Mouse (Mus musculus) hindbrain, embryonic 13.5 days (tissue): Measurements from ENCODE around the gene Csn1s2a. TPM values are rescaled to one million over a fixed set of nuclear protein-coding genes. Genes with fewer than 3 reads are reported as not detected.
"Not testable (repeated sequence)": the region's sequence is repeated elsewhere in the genome, so short reads cannot be mapped to it uniquely, and the experiment has no call there.

Experiments used
- ATAC-seq: fragments of 200-750 bp; cut with Nextera tagmentation; 2 replicates; pipeline ENCODE4 v1.8.0; 2017; ENCODE audit warnings: moderate TSS enrichment; ENCODE audit not compliant: low FRiP score
- H3K27ac ChIP-seq: fragments of 300-500 bp; sonication (generic); 2 replicates; pipeline ENCODE4 v1.5.1; 2015; ENCODE audit warnings: inconsistent platforms, mild to moderate bottlenecking, moderate library complexity
- H3K27me3 ChIP-seq: fragments of 300-500 bp; sonication (generic); 2 replicates; pipeline ENCODE4 v1.6.1; 2015; ENCODE audit warnings: mild to moderate bottlenecking, inconsistent platforms
- H3K36me3 ChIP-seq: fragments of 300-500 bp; sonication (generic); 2 replicates; pipeline ENCODE4 v1.6.1; 2015; ENCODE audit warnings: mild to moderate bottlenecking, inconsistent platforms
- H3K4me1 ChIP-seq: fragments of 300-500 bp; sonication (generic); replicated peaks from 2 replicates; pipeline ENCODE4 v1.6.1; 2015; ENCODE audit warnings: inconsistent platforms
- H3K4me2 ChIP-seq: fragments of 300-500 bp; sonication (generic); 2 replicates; pipeline ENCODE4 v1.6.1; 2015; ENCODE audit warnings: inconsistent platforms, mild to moderate bottlenecking, moderate library complexity
- H3K4me3 ChIP-seq: fragments of 300-500 bp; sonication (generic); 2 replicates; pipeline ENCODE4 v1.5.1; 2015; ENCODE audit warnings: mild to moderate bottlenecking, inconsistent platforms
- H3K9ac ChIP-seq: fragments of 300-500 bp; sonication (generic); 2 replicates; pipeline ENCODE4 v1.6.1; 2015; ENCODE audit warnings: mild to moderate bottlenecking, inconsistent platforms
- H3K9me3 ChIP-seq: fragments of 300-500 bp; sonication (generic); 2 replicates; pipeline ENCODE4 v1.6.1; 2016; ENCODE audit warnings: inconsistent platforms
- WGBS: fragments of 180-500 bp; shearing (Covaris S2); methylation state at CpG from one replicate; pipeline ENCODE4 v1.1.7; 2015; 5-methylcytosine and 5-hydroxymethylcytosine counted together
- polyA plus RNA-seq: library from polyadenylated mRNA; unstranded; fragments of >200 nt; fragmentation: Nextera tagmentation; extraction: Ambion mirVana; gene quantifications from 2 replicates; pipeline ENCODE4 v1.2.1, GENCODE M21; 2015

The Csn1s2a gene
- polyA plus RNA-seq, result not detected in 2 replicates

DNA sequence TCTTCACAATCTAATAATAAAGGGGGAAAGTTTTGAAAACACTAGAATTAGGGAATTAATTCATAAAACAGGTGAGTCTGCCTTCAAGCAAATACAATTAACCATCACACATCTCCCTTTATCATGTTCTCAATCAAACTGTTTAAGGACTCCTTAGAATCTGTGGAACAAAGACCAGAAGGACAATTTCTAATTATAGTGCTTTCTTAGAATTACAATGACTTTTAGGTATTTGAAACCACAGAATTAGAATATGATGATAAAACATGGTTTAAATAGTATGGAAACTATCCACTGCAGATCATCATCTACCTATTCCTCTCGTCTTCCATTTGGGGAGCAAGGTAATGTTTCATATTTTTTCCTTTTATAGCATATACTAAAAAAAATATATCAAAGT, at the start of gene Csn1s2a:
TSS of gene Csn1s2a (plus strand) at position 301 of the 400 bp plus-strand sequence.
- WGBS, result 94% methylated on average over 1 of the region's 1 CpGs
- H3K36me3 ChIP-seq, result no peaks in the 10 kb centered on the region
- no peak within 1 kb of the TSS for H3K27ac ChIP-seq
- ATAC-seq, result no peak
- no peaks in the 10 kb centered on the region for H3K9me3 ChIP-seq
- H3K27me3 ChIP-seq, result no peaks in the 10 kb centered on the region
- H3K4me1 ChIP-seq, result no peaks in the 10 kb centered on the region
- H3K4me3 ChIP-seq, result no peak within 1 kb of the TSS
- H3K9ac ChIP-seq, result no peak within 1 kb of the TSS
- no peak within 1 kb of the TSS for H3K4me2 ChIP-seq

DNA sequence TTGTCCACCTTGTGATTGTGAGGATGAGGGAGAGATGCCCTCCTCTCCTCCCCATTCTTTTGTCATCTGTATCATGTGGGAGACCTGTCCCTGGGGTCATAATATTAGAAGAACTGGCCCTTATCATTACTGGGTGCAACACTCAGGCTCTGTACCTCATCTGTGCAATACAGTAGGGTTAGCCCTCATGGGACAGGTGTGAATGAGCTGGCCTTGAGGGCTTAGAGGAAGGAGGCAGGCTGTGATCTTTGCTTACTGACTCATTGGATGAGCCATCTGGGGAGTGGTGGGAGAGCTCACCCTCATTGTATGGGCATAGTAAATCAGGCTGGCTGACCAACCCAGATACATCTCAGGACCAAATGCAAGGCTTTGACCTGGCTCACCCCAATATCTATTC, 39.5 kb upstream of the Csn1s2a start:
- no peaks in the 10 kb centered on the region for H3K27me3 ChIP-seq
- H3K27ac ChIP-seq, result no peak overlapping the region
- no peaks in the 10 kb centered on the region for H3K36me3 ChIP-seq
- no peak overlapping the region for H3K4me2 ChIP-seq
- H3K4me3 ChIP-seq, result no peak overlapping the region
- H3K9ac ChIP-seq, result no peak overlapping the region
- H3K4me1 ChIP-seq, result no peaks in the 10 kb centered on the region
- H3K9me3 ChIP-seq, result no peaks in the 10 kb centered on the region
- ATAC-seq, result no peak

DNA sequence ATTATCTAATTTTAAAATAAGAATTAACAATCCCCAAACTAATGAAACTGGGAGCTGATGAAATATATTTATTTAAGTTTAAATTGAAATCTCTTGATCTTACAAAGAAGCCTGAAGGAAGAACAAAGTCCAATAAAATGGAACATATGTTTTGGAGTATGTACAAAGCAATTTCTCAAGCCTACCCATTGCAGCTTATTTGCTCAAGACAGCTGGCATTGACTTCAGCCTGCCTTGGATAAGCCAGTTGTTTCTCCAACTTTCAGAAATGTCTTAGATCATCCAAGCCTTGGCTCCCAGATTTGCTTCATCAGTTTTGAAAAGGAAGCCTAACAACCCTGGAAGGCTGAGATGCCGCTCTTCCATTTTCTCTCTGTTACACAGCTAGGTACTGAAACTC, 20.9 kb upstream of the Csn1s2a start:
- H3K9me3 ChIP-seq, result no peaks in the 10 kb centered on the region
- H3K4me1 ChIP-seq, result no peaks in the 10 kb centered on the region
- no peak overlapping the region for H3K4me3 ChIP-seq
- no peak overlapping the region for H3K4me2 ChIP-seq
- H3K27ac ChIP-seq, result no peak overlapping the region
- H3K27me3 ChIP-seq, result no peaks in the 10 kb centered on the region
- ATAC-seq, result no peak
- no peaks in the 10 kb centered on the region for H3K36me3 ChIP-seq
- no peak overlapping the region for H3K9ac ChIP-seq
- WGBS, result 90% methylated on average over 1 of the region's 1 CpGs

DNA sequence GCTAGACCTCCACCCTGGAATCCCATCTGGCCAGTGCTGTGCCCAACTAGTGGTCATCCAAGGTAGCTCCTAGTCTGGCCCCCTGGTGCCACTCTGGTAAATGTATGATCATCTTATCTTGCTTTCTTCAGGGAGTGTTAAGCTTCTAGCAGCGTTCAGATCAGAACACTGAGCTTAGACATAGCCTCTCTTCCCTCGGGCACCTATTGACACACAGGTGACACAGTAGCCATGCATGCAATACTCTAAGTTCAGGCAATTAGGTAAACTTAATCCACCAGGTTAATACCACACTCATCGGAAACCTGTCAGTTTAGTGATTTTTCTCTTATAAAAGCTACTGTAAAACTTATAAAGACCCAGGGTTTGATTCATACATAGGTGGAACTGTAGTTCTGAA, 9.8 kb upstream of the Csn1s2a start:
- ATAC-seq, result no peak
- Histone ChIP-seq H3K36me3 (no peaks in the 10 kb centered on the region), H3K27ac (no peak overlapping the region), H3K9me3 (no peaks in the 10 kb centered on the region), H3K27me3 (no peaks in the 10 kb centered on the region), H3K4me2 (no peak overlapping the region), H3K9ac (no peak overlapping the region), H3K4me3 (no peak overlapping the region), H3K4me1 (no peaks in the 10 kb centered on the region)
- WGBS, result 89% methylated on average over 3 of the region's 3 CpGs

DNA sequence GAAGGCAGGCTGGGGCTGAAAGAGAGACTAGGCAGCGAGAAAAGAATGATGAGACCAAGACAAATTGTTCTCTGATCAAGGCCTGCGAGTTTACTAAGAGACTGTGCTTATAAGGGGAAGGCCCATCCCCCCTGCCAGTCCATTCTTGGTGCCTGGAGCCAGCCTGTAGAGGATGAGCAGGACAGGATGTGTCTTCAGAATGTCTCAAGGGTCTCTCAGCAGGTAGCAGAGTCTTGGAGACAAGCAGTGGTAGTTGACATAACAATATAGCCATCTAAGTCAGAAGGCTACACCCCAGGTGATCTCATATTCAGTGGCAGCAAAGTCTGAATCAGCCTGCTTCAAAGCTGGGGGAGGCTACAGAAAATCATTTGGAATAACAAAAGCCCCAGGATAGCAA, 2.2 kb upstream of the Csn1s2a start:
- 25% methylated on average over 2 of the region's 2 CpGs for WGBS
- H3K4me1 ChIP-seq, H3K9ac ChIP-seq, ATAC-seq, H3K27ac ChIP-seq, H3K4me2 ChIP-seq, H3K4me3 ChIP-seq, H3K36me3 ChIP-seq, H3K9me3 ChIP-seq, H3K27me3 ChIP-seq: not testable (repeated sequence)

DNA sequence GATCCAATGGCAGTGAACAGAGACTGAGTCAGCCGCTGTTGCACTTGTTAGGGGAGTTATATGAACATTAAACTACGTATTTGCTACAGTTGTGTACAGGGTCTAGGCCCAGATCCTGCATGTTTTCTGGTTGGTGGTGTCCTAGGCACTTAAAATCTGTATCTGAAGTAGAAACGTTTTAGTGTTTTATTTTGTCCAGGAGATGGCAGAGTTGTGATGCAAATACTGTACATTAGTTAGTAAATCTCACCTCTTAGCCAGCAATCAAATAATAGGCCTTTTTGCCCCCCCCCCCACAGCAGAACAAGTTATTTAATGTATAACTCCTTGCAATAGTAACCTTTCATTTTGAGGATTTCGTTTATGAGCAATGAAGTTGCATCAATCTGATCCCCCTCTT, 8.4 kb downstream of the Csn1s2a start:
- Histone ChIP-seq H3K27me3 (no peaks in the 10 kb centered on the region), H3K4me3 (no peak overlapping the region), H3K4me2 (no peak overlapping the region), H3K36me3 (no peaks in the 10 kb centered on the region), H3K4me1 (no peaks in the 10 kb centered on the region), H3K27ac (no peak overlapping the region), H3K9ac (no peak overlapping the region), H3K9me3 (no peaks in the 10 kb centered on the region)
- no peak for ATAC-seq
- WGBS, result 68% methylated on average over 4 of the region's 4 CpGs

DNA sequence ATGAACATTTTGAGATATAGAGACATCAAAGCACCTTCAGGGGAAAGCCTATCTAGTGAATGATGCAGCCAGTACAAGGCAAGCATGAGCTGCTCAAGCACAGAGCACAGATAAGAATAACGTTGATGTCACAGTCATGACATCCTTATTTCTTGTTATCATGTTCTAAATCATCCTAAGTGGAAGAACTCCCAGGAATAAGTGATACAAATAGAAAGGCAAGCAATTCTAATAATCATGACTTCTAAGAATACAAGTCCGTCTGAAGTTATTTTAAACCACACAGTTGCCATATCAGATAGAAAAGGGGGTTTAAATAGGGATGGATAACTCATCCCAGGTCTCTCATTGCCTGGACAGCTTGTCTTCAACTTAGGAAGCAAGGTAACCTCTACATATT, 33.4 kb downstream of the Csn1s2a start, which contains the start of gene Csn1s2b:
TSS of gene Csn1s2b (plus strand) at position 301 of the 400 bp plus-strand sequence.
- H3K36me3 ChIP-seq, result no peaks in the 10 kb centered on the region
- WGBS, result 79% methylated on average over 2 of the region's 2 CpGs

DNA sequence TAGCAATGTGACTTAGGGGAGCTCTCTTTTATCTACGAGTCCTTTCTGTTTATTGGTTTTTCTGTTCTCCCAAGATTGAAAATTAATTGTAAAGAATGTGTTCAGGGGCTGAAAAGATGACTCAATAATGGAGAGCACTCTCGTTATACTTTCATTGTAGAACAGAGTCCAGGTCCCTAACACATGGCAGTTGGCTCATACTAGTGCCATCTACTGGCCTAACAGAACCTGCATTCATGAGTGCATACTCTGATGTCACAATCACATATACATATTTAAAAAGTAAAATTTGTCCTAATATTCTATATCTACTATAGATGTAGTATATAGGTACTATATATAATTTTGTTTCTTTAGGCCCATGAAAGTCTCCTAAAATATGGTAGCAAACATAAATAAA, 34.9 kb downstream of the Csn1s2a start:
- Histone ChIP-seq H3K4me2 (no peak overlapping the region), H3K36me3 (no peaks in the 10 kb centered on the region), H3K27ac (no peak overlapping the region), H3K4me1 (no peaks in the 10 kb centered on the region), H3K9ac (no peak overlapping the region), H3K9me3 (no peaks in the 10 kb centered on the region), H3K27me3 (no peaks in the 10 kb centered on the region), H3K4me3 (no peak overlapping the region)
- ATAC-seq, result no peak
- 66% methylated on average over 2 of the region's 2 CpGs for WGBS

More for the DNA sequence above, 33.4 kb downstream of the Csn1s2a start, which contains the start of gene Csn1s2b:
- no peaks in the 10 kb centered on the region for H3K4me1 ChIP-seq
- no peak within 1 kb of the TSS for H3K27ac ChIP-seq
- H3K4me3 ChIP-seq, result no peak within 1 kb of the TSS
- H3K9me3 ChIP-seq, result no peaks in the 10 kb centered on the region
- no peaks in the 10 kb centered on the region for H3K27me3 ChIP-seq
- ATAC-seq, result no peak
- no peak within 1 kb of the TSS for H3K4me2 ChIP-seq
- no peak within 1 kb of the TSS for H3K9ac ChIP-seq

DNA sequence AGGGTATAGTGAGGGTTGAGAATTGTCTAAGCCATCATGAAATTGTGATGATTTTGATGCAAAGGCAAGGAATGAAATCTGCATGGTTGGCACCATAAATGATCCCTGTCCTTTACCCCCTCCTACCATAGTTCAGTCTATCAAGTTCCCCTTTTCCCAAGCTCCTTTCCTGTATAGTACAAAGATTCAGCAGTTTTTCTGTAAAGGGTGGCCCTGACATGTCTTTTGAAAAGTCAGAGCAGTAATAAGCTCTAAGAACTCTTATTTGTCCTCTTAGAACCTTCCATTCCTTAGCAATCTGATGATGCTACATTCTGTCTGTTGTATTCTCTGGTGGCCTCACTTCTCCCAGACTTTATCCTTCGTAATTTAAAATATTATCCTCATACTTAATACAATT, 51.0 kb downstream of the Csn1s2a start, which contains the start of gene Prr27:
TSS of gene Prr27 (plus strand) at position 301 of the 400 bp plus-strand sequence.
- H3K4me2 ChIP-seq, result no peak within 1 kb of the TSS
- H3K36me3 ChIP-seq, result no peaks in the 10 kb centered on the region
- 83% methylated on average over 1 of the region's 1 CpGs for WGBS
- no peak within 1 kb of the TSS for H3K9ac ChIP-seq
- no peak within 1 kb of the TSS for H3K27ac ChIP-seq
- no peaks in the 10 kb centered on the region for H3K9me3 ChIP-seq
- no peak for ATAC-seq
- no peaks in the 10 kb centered on the region for H3K4me1 ChIP-seq
- H3K4me3 ChIP-seq, result no peak within 1 kb of the TSS
- no peaks in the 10 kb centered on the region for H3K27me3 ChIP-seq

Other genes starting within 250 kb of the Csn1s2a start
- not detected in 2 replicates for gene Sult1b1, start 236.4 kb upstream of the Csn1s2a start, polyA plus RNA-seq
- gene Sult1d1, start 205.5 kb upstream of the Csn1s2a start, polyA plus RNA-seq, result not detected in 2 replicates
- gene Sult1e1, start 183.0 kb upstream of the Csn1s2a start, polyA plus RNA-seq, result not detected in 2 replicates
- not detected in 2 replicates for gene Csn1s1, start 108.4 kb upstream of the Csn1s2a start, polyA plus RNA-seq
- gene Csn2, start 74.9 kb upstream of the Csn1s2a start, polyA plus RNA-seq, result not detected in 2 replicates
- gene Csn1s2b, start 33.5 kb downstream of the Csn1s2a start, polyA plus RNA-seq, result not detected in 2 replicates
- not detected in 2 replicates for gene Prr27, start 51.1 kb downstream of the Csn1s2a start, polyA plus RNA-seq
- gene Odam, start 110.5 kb downstream of the Csn1s2a start, polyA plus RNA-seq, result not detected in 2 replicates
- gene Csn3, start 151.0 kb downstream of the Csn1s2a start, polyA plus RNA-seq, result not detected in 2 replicates
- not detected in 2 replicates for gene 2310003L06Rik, start 194.9 kb downstream of the Csn1s2a start, polyA plus RNA-seq
- not detected in 2 replicates for gene Gm28434, start 194.9 kb downstream of the Csn1s2a start, polyA plus RNA-seq
- gene Cabs1, start 204.9 kb downstream of the Csn1s2a start, polyA plus RNA-seq, result not detected in 2 replicates
- gene Smr3a, start 228.0 kb downstream of the Csn1s2a start, polyA plus RNA-seq, result not detected in 2 replicates